Mouse (Mus musculus): ENCODE results near the gene Olfr166. TPM values are rescaled to one million over a fixed set of nuclear protein-coding genes. Genes with fewer than 3 reads are reported as not detected.
A peak's percentile ranks its signal among the peaks of the same experiment; 100 is the strongest.
"Not testable (repeated sequence)": the region's sequence is repeated elsewhere in the genome, so short reads cannot be mapped to it uniquely, and the experiment has no call there.

The Olfr166 gene
- not detected in 2 replicates for polyA plus RNA-seq (2015; fragmentation: Nextera tagmentation; extraction: Ambion mirVana)

GRCm38 (mm10) chr16:19483394-19483793 lies at the start of gene Olfr166:
Gene Olfr166, plus strand, starts transcription at chr16:19483694.
- Histone ChIP-seq H3K9ac (no peak within 1 kb of the TSS), H3K9me3 (no peaks in the 10 kb centered on the region), H3K4me3 (replicated peaks) (no peak within 1 kb of the TSS), H3K4me2 (replicated peaks) (no peak within 1 kb of the TSS), H3K4me1 (replicated peaks) (no peaks in the 10 kb centered on the region), H3K36me3 (no peaks in the 10 kb centered on the region), H3K27ac (no peak within 1 kb of the TSS), H3K27me3 (replicated peaks) (no peaks in the 10 kb centered on the region)
- no peak for ATAC-seq

DNA sequence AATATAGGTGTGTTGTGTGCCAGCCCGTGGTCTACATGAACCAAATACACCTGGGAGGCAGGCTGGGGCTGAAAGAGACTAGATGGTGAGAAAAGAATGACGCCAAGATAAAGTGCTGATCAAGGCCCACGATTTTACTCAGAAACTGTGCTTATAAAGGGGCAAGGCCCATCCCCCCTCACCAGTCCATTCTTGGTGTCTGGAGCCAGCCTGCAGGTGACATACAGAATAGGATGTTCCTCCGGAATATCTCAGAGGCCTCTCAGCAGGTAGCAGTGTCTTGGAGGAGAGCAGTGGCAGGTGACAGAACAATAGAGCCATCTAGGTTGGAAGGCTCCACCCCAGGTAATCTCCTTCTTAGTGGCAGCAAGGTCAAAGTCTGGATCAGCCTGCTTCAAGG lies 24.8 kb upstream of the Olfr166 start:
- H3K4me1 ChIP-seq (replicated peaks); H3K36me3 ChIP-seq; H3K27ac ChIP-seq; H3K9ac ChIP-seq; H3K4me2 ChIP-seq (replicated peaks); H3K27me3 ChIP-seq (replicated peaks); H3K9me3 ChIP-seq; H3K4me3 ChIP-seq (replicated peaks); ATAC-seq: not testable (repeated sequence)
- 78% methylated on average over 4 of the region's 4 CpGs for WGBS

- Histone ChIP-seq H3K9me3 (no peaks in the 10 kb centered on the region), H3K27me3 (replicated peaks) (no peaks in the 10 kb centered on the region), H3K36me3 (no peaks in the 10 kb centered on the region), H3K9ac (no peak overlapping the region), H3K4me3 (replicated peaks) (no peak overlapping the region), H3K4me1 (replicated peaks) (no peaks in the 10 kb centered on the region), H3K4me2 (replicated peaks) (no peak overlapping the region), H3K27ac (no peak overlapping the region)
- ATAC-seq: peak; percentile 51; the same call in 1 of the 2 replicates
- 75% methylated on average over 1 of the region's 1 CpGs for whole genome bisulfite sequencing
Observed at GRCm38 (mm10) chr16:19464365-19464764, 19.1 kb upstream of the Olfr166 start.

GRCm38 (mm10) chr16:19522166-19522565 lies 38.7 kb downstream of the Olfr166 start, which contains the start of gene Olfr167:
Gene Olfr167, minus strand, starts transcription at chr16:19522266.
- Histone ChIP-seq H3K36me3 (no peaks in the 10 kb centered on the region), H3K4me2 (replicated peaks) (no peak within 1 kb of the TSS), H3K4me3 (replicated peaks) (no peak within 1 kb of the TSS), H3K4me1 (replicated peaks) (no peaks in the 10 kb centered on the region), H3K9me3 (no peaks in the 10 kb centered on the region), H3K27me3 (replicated peaks) (no peaks in the 10 kb centered on the region), H3K27ac (no peak within 1 kb of the TSS), H3K9ac (no peak within 1 kb of the TSS)
- WGBS: 90% methylated on average over 2 of the region's 2 CpGs
- no peak for ATAC-seq

DNA sequence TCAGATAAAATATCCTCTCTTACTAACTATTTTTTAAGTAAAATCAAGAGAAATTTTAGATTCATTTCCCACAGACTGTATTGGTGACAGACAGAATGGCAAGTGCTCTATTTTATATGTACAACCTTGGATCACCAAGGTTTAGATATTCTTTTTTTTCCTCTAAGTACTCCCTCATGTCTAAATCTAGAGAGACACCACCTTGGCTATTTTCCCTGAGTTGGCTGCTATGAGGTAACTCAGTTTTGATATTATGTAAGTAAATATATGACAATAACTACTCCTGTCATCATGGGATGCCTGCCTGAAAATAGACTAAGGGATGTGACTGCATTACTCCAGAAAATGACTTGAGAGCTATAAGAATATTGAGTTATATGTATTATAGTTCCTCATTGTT lies 52.0 kb downstream of the Olfr166 start, which contains the start of gene Olfr168:
TSS of gene Olfr168 (minus strand) at position 101 of the 400 bp plus-strand sequence.
- no peak within 1 kb of the TSS for H3K4me3 ChIP-seq (replicated peaks)
- H3K9ac ChIP-seq: no peak within 1 kb of the TSS
- no peak within 1 kb of the TSS for H3K27ac ChIP-seq
- no peaks in the 10 kb centered on the region for H3K36me3 ChIP-seq
- no peaks in the 10 kb centered on the region for H3K9me3 ChIP-seq
- no peak within 1 kb of the TSS for H3K4me2 ChIP-seq (replicated peaks)
- H3K27me3 ChIP-seq (replicated peaks): no peaks in the 10 kb centered on the region
- H3K4me1 ChIP-seq (replicated peaks): no peaks in the 10 kb centered on the region
- ATAC-seq: no peak

Other genes with a start within 250 kb of the Olfr166 start
- not detected in 2 replicates for gene Olfr164, start 169.6 kb upstream of the Olfr166 start, polyA plus RNA-seq (2015; fragmentation: Nextera tagmentation; extraction: Ambion mirVana)
- gene Olfr165, start 60.6 kb upstream of the Olfr166 start, polyA plus RNA-seq (2015; fragmentation: Nextera tagmentation; extraction: Ambion mirVana): not detected in 2 replicates
- not detected in 2 replicates for gene Olfr167, start 38.6 kb downstream of the Olfr166 start, polyA plus RNA-seq (2015; fragmentation: Nextera tagmentation; extraction: Ambion mirVana)
- not detected in 2 replicates for gene Olfr168, start 51.9 kb downstream of the Olfr166 start, polyA plus RNA-seq (2015; fragmentation: Nextera tagmentation; extraction: Ambion mirVana)
- not detected in 2 replicates for gene Olfr169, start 88.1 kb downstream of the Olfr166 start, polyA plus RNA-seq (2015; fragmentation: Nextera tagmentation; extraction: Ambion mirVana)
- gene Olfr170, start 128.2 kb downstream of the Olfr166 start, polyA plus RNA-seq (2015; fragmentation: Nextera tagmentation; extraction: Ambion mirVana): not detected in 2 replicates
- gene Olfr171, start 146.2 kb downstream of the Olfr166 start, polyA plus RNA-seq (2015; fragmentation: Nextera tagmentation; extraction: Ambion mirVana): not detected in 2 replicates
- gene Lamp3, start 222.7 kb downstream of the Olfr166 start, polyA plus RNA-seq (2015; fragmentation: Nextera tagmentation; extraction: Ambion mirVana): 0.05 and 0.06 TPM in 2 replicates